Mouse (Mus musculus) kidney, adult 8-10 months (tissue): ENCODE data around the gene Epop.

Experiments used
- DNase-seq, 2 experiments: peaks; one replicate each; pipeline ENCODE4 v3.0.0; 2022

The Epop gene

DNA sequence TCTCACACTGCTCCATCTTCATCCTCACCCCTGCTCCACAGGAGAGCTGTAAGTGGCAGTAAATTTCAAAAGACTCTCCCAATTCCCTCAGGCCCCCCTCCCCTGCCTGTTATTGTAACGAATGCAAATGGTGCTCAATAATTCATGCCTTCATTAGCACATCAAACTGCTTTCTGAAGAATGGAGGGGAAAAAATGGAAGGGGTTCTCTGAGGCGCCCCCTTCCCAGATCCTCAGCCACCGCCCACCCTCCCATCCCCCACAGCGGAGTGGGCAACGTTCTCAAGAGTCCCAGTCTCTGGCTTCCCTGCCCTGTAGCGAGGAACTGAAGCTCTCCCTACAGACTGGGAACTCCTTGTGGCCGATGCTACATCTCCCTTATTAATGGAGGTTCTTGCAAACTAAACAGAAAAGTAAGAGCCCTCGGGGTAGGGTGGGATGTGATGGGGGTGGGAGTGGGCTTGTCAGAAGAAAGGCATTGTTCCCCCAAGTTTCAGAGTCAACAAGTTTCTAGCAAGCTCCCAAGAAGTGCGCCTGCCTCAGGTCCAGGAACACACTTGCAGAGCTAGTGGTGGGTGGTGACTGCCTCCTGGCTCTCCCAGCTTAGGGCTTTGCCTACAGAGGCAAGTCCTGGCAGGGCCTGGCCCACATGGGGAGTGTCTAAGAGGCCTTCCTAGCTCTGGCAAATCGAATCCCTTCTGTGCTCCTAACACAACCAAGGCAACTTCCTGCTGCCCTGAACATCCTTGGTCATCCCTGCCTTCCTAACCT lies 50.2 kb downstream of the Epop start:
- DNase-seq: no peak

- peak; percentile 89 to 92 for DNase-seq
These were observed 51.2 kb downstream of the Epop start for GRCm38 (mm10) chr11:97578286-97578685.
